Mouse (Mus musculus) 416B (cell line): ENCODE results near the gene Prpf6.
A peak's percentile ranks its signal among the peaks of the same experiment; 100 is the strongest.

Experiments used
- DNase-seq: peaks from one replicate; pipeline ENCODE4 v3.0.0; 2011; ENCODE audit warnings: low read depth

Gene Prpf6

GRCm38 (mm10) chr2:181597378-181598061, 5.9 kb downstream of the Prpf6 start:
- peak; percentile 94 for DNase-seq

- DNase-seq: peak; percentile 87
Measured at GRCm38 (mm10) chr2:181598454-181599351, 7.0 kb downstream of the Prpf6 start, which contains the start of gene Samd10. Gene Samd10, minus strand, starts transcription at chr2:181599212.

- no peak for DNase-seq
Measured at GRCm38 (mm10) chr2:181600226-181600758, 8.6 kb downstream of the Prpf6 start.

- DNase-seq: peak; percentile 98
Measured at GRCm38 (mm10) chr2:181600828-181601750, 9.4 kb downstream of the Prpf6 start.

GRCm38 (mm10) chr2:181601751-181602145, 10.1 kb downstream of the Prpf6 start:
- DNase-seq: no peak

- DNase-seq: no peak
Measured at GRCm38 (mm10) chr2:181602367-181602766, 10.7 kb downstream of the Prpf6 start.

- peak; percentile 15 for DNase-seq
Measured at GRCm38 (mm10) chr2:181618761-181619495, 27.3 kb downstream of the Prpf6 start.

- peak; percentile 57 for DNase-seq
Measured at GRCm38 (mm10) chr2:181623401-181623800, 31.7 kb downstream of the Prpf6 start.

GRCm38 (mm10) chr2:181628471-181628870, 36.8 kb downstream of the Prpf6 start:
- DNase-seq: no peak

GRCm38 (mm10) chr2:181632624-181633023, 41.0 kb downstream of the Prpf6 start:
- no peak for DNase-seq

- DNase-seq: no peak
Measured at GRCm38 (mm10) chr2:181635865-181636264, 44.2 kb downstream of the Prpf6 start.

- peak; percentile 80 for DNase-seq
Measured at GRCm38 (mm10) chr2:181644361-181644760, 52.7 kb downstream of the Prpf6 start.

- no peak for DNase-seq
Measured at GRCm38 (mm10) chr2:181645666-181646065, 54.0 kb downstream of the Prpf6 start.

GRCm38 (mm10) chr2:181646626-181647472, 55.2 kb downstream of the Prpf6 start:
- no peak for DNase-seq

GRCm38 (mm10) chr2:181648926-181649325, 57.3 kb downstream of the Prpf6 start:
- no peak for DNase-seq

GRCm38 (mm10) chr2:181653065-181653464, 61.4 kb downstream of the Prpf6 start:
- no peak for DNase-seq

- DNase-seq: no peak
Measured at GRCm38 (mm10) chr2:181653523-181653922, 61.9 kb downstream of the Prpf6 start.

GRCm38 (mm10) chr2:181656734-181657133, 65.1 kb downstream of the Prpf6 start, which contains the start of gene Gm29797:
Gene Gm29797, plus strand, starts transcription at chr2:181657034.
- DNase-seq: no peak

- no peak for DNase-seq
Measured at GRCm38 (mm10) chr2:181657441-181657840, 65.8 kb downstream of the Prpf6 start.

- no peak for DNase-seq
Measured at GRCm38 (mm10) chr2:181658528-181658927, 66.9 kb downstream of the Prpf6 start.
